Mouse (Mus musculus): ENCODE data around the gene Trim44.

Trim44 gene

GRCm38 (mm10) chr2:102407363-102408184 is at the start of gene Trim44:
Gene Trim44, minus strand, starts transcription at chr2:102407828.
- peak; percentile 60 for DNase-seq (ENCODE audit: low spot score)

GRCm38 (mm10) chr2:102455126-102455525 is 47.5 kb upstream of the Trim44 start:
- no peak for DNase-seq (ENCODE audit: low spot score)

GRCm38 (mm10) chr2:102453447-102453846 is 45.8 kb upstream of the Trim44 start:
- DNase-seq (ENCODE audit: low spot score) = peak; percentile 77

GRCm38 (mm10) chr2:102451671-102452549 is 44.3 kb upstream of the Trim44 start, which contains the start of gene Fjx1:
Gene Fjx1, minus strand, starts transcription at chr2:102452499.
- DNase-seq (ENCODE audit: low spot score) = peak; percentile 89

GRCm38 (mm10) chr2:102450761-102451670 is 43.4 kb upstream of the Trim44 start:
- peak; percentile 63 for DNase-seq (ENCODE audit: low spot score)

- peak; percentile 71 for DNase-seq (ENCODE audit: low spot score)
Observed at GRCm38 (mm10) chr2:102450248-102450760, 42.7 kb upstream of the Trim44 start.

- DNase-seq (ENCODE audit: low spot score) = peak; percentile 65
Observed at GRCm38 (mm10) chr2:102449630-102450247, 42.1 kb upstream of the Trim44 start.

GRCm38 (mm10) chr2:102449056-102449455 is 41.4 kb upstream of the Trim44 start:
- no peak for DNase-seq (ENCODE audit: low spot score)

GRCm38 (mm10) chr2:102447831-102448230 is 40.2 kb upstream of the Trim44 start:
- DNase-seq (ENCODE audit: low spot score) = peak; percentile 66

- DNase-seq (ENCODE audit: low spot score) = no peak
Observed at GRCm38 (mm10) chr2:102446851-102447250, 39.2 kb upstream of the Trim44 start.

- DNase-seq (ENCODE audit: low spot score) = no peak
Observed at GRCm38 (mm10) chr2:102437357-102438030, 29.9 kb upstream of the Trim44 start.

GRCm38 (mm10) chr2:102433879-102434278 is 26.3 kb upstream of the Trim44 start:
- no peak for DNase-seq (ENCODE audit: low spot score)

GRCm38 (mm10) chr2:102431084-102431483 is 23.5 kb upstream of the Trim44 start:
- no peak for DNase-seq (ENCODE audit: low spot score)

GRCm38 (mm10) chr2:102427974-102428373 is 20.3 kb upstream of the Trim44 start:
- no peak for DNase-seq (ENCODE audit: low spot score)

GRCm38 (mm10) chr2:102426434-102426833 is 18.8 kb upstream of the Trim44 start:
- no peak for DNase-seq (ENCODE audit: low spot score)

GRCm38 (mm10) chr2:102416149-102416743 is 8.6 kb upstream of the Trim44 start:
- no peak for DNase-seq (ENCODE audit: low spot score)

GRCm38 (mm10) chr2:102412738-102413137 is 5.1 kb upstream of the Trim44 start:
- DNase-seq (ENCODE audit: low spot score) = no peak

GRCm38 (mm10) chr2:102410615-102411014 is 3.0 kb upstream of the Trim44 start:
- DNase-seq (ENCODE audit: low spot score) = no peak

GRCm38 (mm10) chr2:102409741-102410140 is 2.1 kb upstream of the Trim44 start:
- DNase-seq (ENCODE audit: low spot score) = no peak
